In genomic region chr14:24059747-24060146, GRCm38 (mm10) we compare ENCODE assay signal across 8 mouse cellular contexts. TPM values are rescaled to one million over a fixed set of nuclear protein-coding genes. Genes with fewer than 3 reads are reported as not detected.
DNase-seq lines count a peak whose midpoint lies in the region; ATAC-seq and TF ChIP-seq lines count a peak whose summit lies in the region.

No protein-coding gene starts in this region.

- H3K27ac ChIP-seq in hindbrain, embryonic 11.5 days (ENCODE audit: low read depth, low read length) = no peak overlapping the region
- H3K27ac ChIP-seq in hindbrain, embryonic 12.5 days = no peak overlapping the region
- H3K27ac ChIP-seq in embryonic facial prominence, embryonic 11.5 days (replicated peaks; ENCODE audit: low read depth, low read length) = no peak overlapping the region
- H3K27ac ChIP-seq in limb, embryonic 10.5 days = no peak overlapping the region

- TF ChIP-seq CTCF in C2C12 (IDR thresholded peaks at IDR 0.05; ENCODE audit: control insufficient read depth, insufficient read depth, insufficient read length) = peak; percentile 42

- no peak overlapping the region for H3K9ac ChIP-seq in hindbrain, embryonic 11.5 days (ENCODE audit: low read depth, low read length)
- H3K9ac ChIP-seq in hindbrain, embryonic 12.5 days = no peak overlapping the region
- H3K9ac ChIP-seq in embryonic facial prominence, embryonic 11.5 days (replicated peaks; ENCODE audit: low read length) = no peak overlapping the region

- H3K4me2 ChIP-seq in hindbrain, embryonic 11.5 days (replicated peaks; ENCODE audit: low read depth, low read length) = no peak overlapping the region
- H3K4me2 ChIP-seq in hindbrain, embryonic 12.5 days (replicated peaks) = no peak overlapping the region
- H3K4me2 ChIP-seq in embryonic facial prominence, embryonic 11.5 days (ENCODE audit: low read depth, low read length) = no peak overlapping the region

- H3K79me3 ChIP-seq in C2C12 (ENCODE audit: low read depth) = no peaks in the 10 kb centered on the region

- no peaks in the 10 kb centered on the region for H3K36me3 ChIP-seq in hindbrain, embryonic 11.5 days (ENCODE audit: control insufficient read depth, insufficient read depth, low read length)
- H3K36me3 ChIP-seq in hindbrain, embryonic 12.5 days = no peaks in the 10 kb centered on the region
- H3K36me3 ChIP-seq in C2C12 (ENCODE audit: control insufficient read depth, insufficient read depth) = no peaks in the 10 kb centered on the region
- no peaks in the 10 kb centered on the region for H3K36me3 ChIP-seq in embryonic facial prominence, embryonic 11.5 days (replicated peaks; ENCODE audit: control insufficient read depth, insufficient read depth, low read depth, low read length)
- no peaks in the 10 kb centered on the region for H3K36me3 ChIP-seq in limb, embryonic 10.5 days

- no peak for ATAC-seq in hindbrain, embryonic 11.5 days (ENCODE audit: low FRiP score)
- no peak for ATAC-seq in hindbrain, embryonic 12.5 days (ENCODE audit: low FRiP score)
- ATAC-seq in embryonic facial prominence, embryonic 11.5 days (replicated peaks; ENCODE audit: insufficient number of reproducible peaks, low FRiP score, low TSS enrichment, low read depth) = no peak

- peak; percentile 60 for DNase-seq in hindbrain, embryonic 11.5 days (ENCODE audit: low spot score)
- peak; percentile 33 to 47 for DNase-seq in adrenal gland, adult 18-20 months (ENCODE audit: low spot score in 2 of 2)
- DNase-seq in embryonic facial prominence, embryonic 11.5 days (ENCODE audit: low spot score) = peak; percentile 73
- peak; percentile 57 for DNase-seq in limb, embryonic 10.5 days (ENCODE audit: low spot score)
- DNase-seq in T-cell, adult 2 months (ENCODE audit: low spot score) = no peak
- no peak for DNase-seq in thymus, postnatal 36 days

- 44% methylated on average over 8 of the region's 8 CpGs for WGBS in hindbrain, embryonic 11.5 days
- WGBS in hindbrain, embryonic 12.5 days = 39% methylated on average over 8 of the region's 8 CpGs
- WGBS in embryonic facial prominence, embryonic 11.5 days = 43% methylated on average over 8 of the region's 8 CpGs
- 47% methylated on average over 8 of the region's 8 CpGs for WGBS in limb, embryonic 10.5 days

- no peaks in the 10 kb centered on the region for H3K27me3 ChIP-seq in hindbrain, embryonic 11.5 days (ENCODE audit: control insufficient read depth, insufficient read depth, low read length)
- H3K27me3 ChIP-seq in hindbrain, embryonic 12.5 days = no peaks in the 10 kb centered on the region
- H3K27me3 ChIP-seq in C2C12 (ENCODE audit: control insufficient read depth, insufficient read depth, insufficient read length) = peaks cover 17% of the 10 kb centered on the region
- no peaks in the 10 kb centered on the region for H3K27me3 ChIP-seq in embryonic facial prominence, embryonic 11.5 days (ENCODE audit: control insufficient read depth, insufficient read depth, low read length)
- H3K27me3 ChIP-seq in limb, embryonic 10.5 days (ENCODE audit: low read depth, poor library complexity, severe bottlenecking) = no peaks in the 10 kb centered on the region

- H3K9me3 ChIP-seq in hindbrain, embryonic 11.5 days (ENCODE audit: control insufficient read depth, low read length) = no peaks in the 10 kb centered on the region
- no peaks in the 10 kb centered on the region for H3K9me3 ChIP-seq in hindbrain, embryonic 12.5 days (replicated peaks)
- no peaks in the 10 kb centered on the region for H3K9me3 ChIP-seq in embryonic facial prominence, embryonic 11.5 days (replicated peaks; ENCODE audit: control insufficient read depth, low read length)
- H3K9me3 ChIP-seq in limb, embryonic 10.5 days (replicated peaks) = no peaks in the 10 kb centered on the region

- H3K79me2 ChIP-seq in C2C12 (ENCODE audit: control insufficient read depth, insufficient read depth) = no peaks in the 10 kb centered on the region

- no peaks in the 10 kb centered on the region for H3K4me1 ChIP-seq in hindbrain, embryonic 11.5 days (replicated peaks; ENCODE audit: control insufficient read depth, insufficient read depth, low read length)
- H3K4me1 ChIP-seq in hindbrain, embryonic 12.5 days = no peaks in the 10 kb centered on the region
- no peaks in the 10 kb centered on the region for H3K4me1 ChIP-seq in embryonic facial prominence, embryonic 11.5 days (ENCODE audit: control insufficient read depth, insufficient read depth, low read length)
- H3K4me1 ChIP-seq in limb, embryonic 10.5 days = peaks cover 4% of the 10 kb centered on the region

- no peak overlapping the region for H3ac ChIP-seq in C2C12 (ENCODE audit: control insufficient read depth, insufficient read length, low read depth)

- no peak overlapping the region for H3K4me3 ChIP-seq in hindbrain, embryonic 11.5 days (ENCODE audit: low read depth, low read length)
- no peak overlapping the region for H3K4me3 ChIP-seq in hindbrain, embryonic 12.5 days
- H3K4me3 ChIP-seq in C2C12 (ENCODE audit: insufficient read depth, poor library complexity, severe bottlenecking) = no peak overlapping the region
- H3K4me3 ChIP-seq in embryonic facial prominence, embryonic 11.5 days (ENCODE audit: low read depth, low read length) = no peak overlapping the region
- no peak overlapping the region for H3K4me3 ChIP-seq in limb, embryonic 10.5 days

TF ChIP-seq in C2C12, 6 proteins besides CTCF, POLR2A, EP300 and RAD21:
- TF ChIP-seq MAX (IDR thresholded peaks at IDR 0.05) = no peak
- no peak for TF ChIP-seq MYOG (IDR thresholded peaks at IDR 0.05; ENCODE audit: control insufficient read depth, extremely low read depth, insufficient read length)
- no peak for TF ChIP-seq USF1 (IDR thresholded peaks at IDR 0.05; ENCODE audit: low read depth)
- no peak for TF ChIP-seq FOSL1 (IDR thresholded peaks at IDR 0.05; ENCODE audit: insufficient read depth, low read length, poor library complexity, severe bottlenecking)
- TF ChIP-seq CEBPB (IDR thresholded peaks at IDR 0.05; ENCODE audit: low read depth) = no peak
- no peak for TF ChIP-seq MYOD1 (IDR thresholded peaks at IDR 0.05; ENCODE audit: control insufficient read depth, insufficient read length, low read depth)

RNA-seq across cellular contexts. Expression of gene Kcnma1, which starts 45.5 kb away (rescaled TPM):
- polyA plus RNA-seq in hindbrain, embryonic 11.5 days (2014; fragmentation: Nextera tagmentation; extraction: Ambion mirVana) = 1.4 and 1.8 TPM in 2 replicates
- 4.3 and 5.0 TPM in 2 replicates for polyA plus RNA-seq in hindbrain, embryonic 12.5 days (2016; fragmentation: Nextera tagmentation; extraction: Ambion mirVana)
- polyA plus RNA-seq in C2C12 (2012; fragmentation: generic; extraction: Trizol) = not detected
- 10 to 100 TPM; 53.0 to 70.6 TPM for total RNA-seq in adrenal gland, adult 18-20 months (2021)
- 0.86 and 0.87 TPM in 2 replicates for polyA plus RNA-seq in embryonic facial prominence, embryonic 11.5 days (2014; fragmentation: Nextera tagmentation; extraction: Ambion mirVana)
- 0.13 and 0.86 TPM in 2 replicates for polyA plus RNA-seq in limb, embryonic 10.5 days (2016; fragmentation: Nextera tagmentation; extraction: Ambion mirVana)

Comparison
In these comparisons a context has a peak if more than half of its experiments do, and no peak if none do; other contexts are left out.
1. DNase-seq: peak in hindbrain, embryonic 11.5 days (single experiment), adrenal gland, adult 18-20 months (2 of 2), embryonic facial prominence, embryonic 11.5 days (single experiment) and limb, embryonic 10.5 days (single experiment); none in T-cell, adult 2 months (single experiment) and thymus, postnatal 36 days (0 of 2).